Mouse (Mus musculus): ENCODE data around the gene Olfr1499. TPM values are rescaled to one million over a fixed set of nuclear protein-coding genes. Genes with fewer than 3 reads are reported as not detected.

Olfr1499 gene
- polyA plus RNA-seq (2021; fragmentation: Nextera tagmentation) = not detected in 2 replicates
- long read RNA-seq, experiment 1 = 0 reads
- long read RNA-seq, experiment 2 = 0 reads

DNA sequence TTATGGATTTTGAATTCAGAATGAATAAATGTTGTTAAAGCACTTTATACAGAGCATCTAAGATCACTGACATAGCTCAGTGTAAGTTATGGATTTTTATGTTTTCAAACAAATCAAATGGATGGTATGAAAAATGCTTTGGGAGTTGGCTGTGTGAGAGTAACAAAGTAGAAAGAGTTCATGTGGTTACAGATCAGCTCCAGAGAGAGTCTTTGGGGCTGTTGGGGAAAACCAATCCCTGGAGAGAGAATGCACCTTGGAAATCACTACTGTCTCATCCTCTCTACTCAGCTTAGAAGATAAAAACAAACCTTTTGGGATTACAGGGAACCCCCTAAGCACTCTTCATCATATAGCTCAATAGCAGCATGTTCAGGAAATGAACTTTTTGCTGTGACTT is at the start of gene Olfr1499:
TSS of gene Olfr1499 (minus strand) at position 101 of the 400 bp plus-strand sequence.

DNA sequence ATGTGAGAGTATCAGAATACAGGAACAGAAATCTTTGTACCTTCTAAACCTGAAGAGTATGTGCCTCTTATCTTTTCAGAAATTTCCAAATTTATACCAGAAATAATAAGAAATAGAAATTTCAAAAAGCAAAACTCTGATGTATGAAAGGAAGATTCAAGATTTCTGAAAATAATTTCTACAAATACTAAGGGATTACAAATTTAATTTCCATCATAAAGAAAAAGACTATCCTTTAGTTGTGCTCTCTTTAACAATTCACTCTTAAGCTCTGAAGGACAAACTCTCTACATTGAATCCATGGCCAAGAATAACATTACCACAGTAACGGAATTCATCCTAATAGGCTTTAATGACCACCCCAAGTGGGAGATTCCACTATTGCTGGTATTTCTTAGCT is 42.2 kb upstream of the Olfr1499 start, which contains the start of gene Olfr1502:
TSS of gene Olfr1502 (plus strand) at position 301 of the 400 bp plus-strand sequence.

DNA sequence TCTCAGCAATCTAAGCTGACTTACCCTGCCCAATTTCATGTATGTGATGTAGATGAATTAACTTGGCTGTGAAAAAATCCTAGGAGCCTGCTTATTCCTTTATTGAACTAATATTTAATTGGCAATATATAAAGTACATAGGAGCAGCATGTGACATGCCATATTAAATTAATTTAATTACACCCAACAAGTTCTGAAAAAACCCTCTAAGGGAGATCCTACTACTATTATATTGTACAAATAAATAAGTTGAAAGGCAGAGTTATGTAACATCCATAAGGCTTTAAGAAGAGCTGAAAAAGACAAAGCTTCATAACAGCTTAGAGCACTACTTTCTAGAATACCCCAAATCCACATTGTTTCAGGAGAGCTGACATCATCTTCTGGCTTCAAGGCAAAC is 31.3 kb upstream of the Olfr1499 start, which contains the start of gene Olfr1501:
TSS of gene Olfr1501 (minus strand) at position 101 of the 400 bp plus-strand sequence.

DNA sequence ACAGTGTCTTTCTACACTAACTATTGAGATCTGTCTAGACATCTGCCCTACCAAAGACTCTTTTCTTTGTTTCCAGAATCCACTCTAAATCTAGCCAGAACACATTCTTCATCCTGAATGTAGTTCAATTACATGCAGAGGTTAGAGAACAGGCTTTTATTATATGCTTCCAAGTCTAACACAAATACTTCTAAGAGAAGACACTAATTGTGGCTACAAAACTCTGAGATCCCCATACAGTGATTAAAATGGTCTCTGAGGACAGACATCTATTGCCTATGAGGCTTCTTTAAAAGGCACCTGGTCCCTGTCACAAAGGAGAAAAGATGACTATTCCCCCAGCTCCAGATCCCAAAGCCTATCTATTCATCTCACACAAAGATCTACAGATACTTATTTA is 11.1 kb upstream of the Olfr1499 start, which contains the start of gene Olfr1500:
TSS of gene Olfr1500 (minus strand) at position 101 of the 400 bp plus-strand sequence.

DNA sequence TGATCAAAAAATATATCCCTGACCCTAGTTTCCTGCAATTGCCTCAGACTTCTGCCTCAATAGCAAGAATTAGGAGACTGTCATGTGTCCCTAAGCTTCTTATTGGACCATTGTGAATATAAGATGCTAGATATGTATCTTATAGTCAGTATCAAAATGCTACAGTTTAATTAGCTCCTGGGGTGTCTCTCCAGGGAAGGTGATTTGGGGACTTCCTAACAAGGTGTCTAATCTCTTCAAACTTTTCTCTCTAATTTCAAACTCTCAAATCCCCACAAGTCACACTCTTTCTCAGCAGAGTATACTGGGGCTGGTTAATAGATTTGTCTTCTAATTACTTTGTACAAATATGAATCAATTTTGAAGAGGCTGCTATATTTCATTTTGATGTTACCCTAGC is 21.1 kb downstream of the Olfr1499 start, which contains the start of gene Olfr1497:
TSS of gene Olfr1497 (minus strand) at position 101 of the 400 bp plus-strand sequence.

DNA sequence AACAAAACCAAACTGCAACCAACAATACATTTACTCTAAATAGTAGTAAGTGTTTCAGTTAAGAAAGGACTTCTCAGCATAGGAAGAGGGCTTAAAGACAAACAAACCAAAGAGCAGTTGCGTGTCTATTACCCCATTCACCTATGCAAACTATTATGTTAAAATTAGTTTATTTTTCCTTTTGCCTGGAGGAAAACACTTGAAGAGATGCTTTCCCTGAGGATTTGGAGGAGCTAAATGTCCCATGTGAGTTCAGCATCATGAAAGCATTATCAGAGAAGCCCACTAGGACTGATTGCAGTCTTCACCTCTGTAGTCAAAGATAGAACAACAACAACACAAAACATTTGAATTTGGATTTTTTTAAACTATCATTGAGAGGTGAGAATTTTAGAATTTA is 41.7 kb downstream of the Olfr1499 start, which contains the start of gene Olfr1496:
TSS of gene Olfr1496 (plus strand) at position 301 of the 400 bp plus-strand sequence.

DNA sequence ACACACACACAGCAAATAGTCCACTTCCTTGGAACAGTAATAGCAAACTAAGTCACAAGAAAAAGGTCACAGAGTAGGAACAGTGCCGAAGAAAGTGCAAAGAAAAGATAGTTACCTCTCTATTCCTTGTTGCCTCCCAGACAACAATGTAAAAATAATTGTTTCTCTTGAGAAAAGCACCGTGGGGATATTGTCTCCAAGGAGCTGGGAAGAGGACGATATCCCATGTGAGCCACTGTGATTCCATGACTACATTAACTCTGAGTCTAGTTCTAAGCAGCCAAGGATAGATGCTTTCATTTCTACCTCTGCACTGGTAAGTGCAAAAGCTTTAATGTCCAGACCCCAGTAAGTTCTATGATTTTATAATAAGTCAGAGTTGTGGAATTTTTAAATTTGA is 54.9 kb downstream of the Olfr1499 start, which contains the start of gene Olfr1495:
TSS of gene Olfr1495 (plus strand) at position 301 of the 400 bp plus-strand sequence.

Other genes starting within 250 kb of the Olfr1499 start
- not detected in 2 replicates for gene Olfr1484, start 235.9 kb downstream of the Olfr1499 start, polyA plus RNA-seq (2021; fragmentation: Nextera tagmentation)
- not detected in 2 replicates for gene Olfr1487, start 202.1 kb downstream of the Olfr1499 start, polyA plus RNA-seq (2021; fragmentation: Nextera tagmentation)
- gene Olfr1489, start 187.8 kb downstream of the Olfr1499 start, polyA plus RNA-seq (2021; fragmentation: Nextera tagmentation) = 0.04 TPM in 1 of 2 replicates, not detected in the other
- not detected in 2 replicates for gene Olfr1490, start 168.4 kb downstream of the Olfr1499 start, polyA plus RNA-seq (2021; fragmentation: Nextera tagmentation)
- not detected in 2 replicates for gene Olfr1491, start 122.2 kb downstream of the Olfr1499 start, polyA plus RNA-seq (2021; fragmentation: Nextera tagmentation)
- not detected in 2 replicates for gene Olfr1493-ps1, start 96.2 kb downstream of the Olfr1499 start, polyA plus RNA-seq (2021; fragmentation: Nextera tagmentation)
- gene Olfr1494, start 79.7 kb downstream of the Olfr1499 start, polyA plus RNA-seq (2021; fragmentation: Nextera tagmentation) = not detected in 2 replicates
- not detected in 2 replicates for gene Olfr1495, start 54.8 kb downstream of the Olfr1499 start, polyA plus RNA-seq (2021; fragmentation: Nextera tagmentation)
- not detected in 2 replicates for gene Olfr1496, start 41.6 kb downstream of the Olfr1499 start, polyA plus RNA-seq (2021; fragmentation: Nextera tagmentation)
- gene Olfr1497, start 21.2 kb downstream of the Olfr1499 start, polyA plus RNA-seq (2021; fragmentation: Nextera tagmentation) = not detected in 2 replicates
- gene Olfr1500, start 11.0 kb upstream of the Olfr1499 start, polyA plus RNA-seq (2021; fragmentation: Nextera tagmentation) = not detected in 2 replicates
- gene Olfr1501, start 31.2 kb upstream of the Olfr1499 start, polyA plus RNA-seq (2021; fragmentation: Nextera tagmentation) = not detected in 2 replicates
- not detected in 2 replicates for gene Olfr1502, start 42.3 kb upstream of the Olfr1499 start, polyA plus RNA-seq (2021; fragmentation: Nextera tagmentation)
- not detected in 2 replicates for gene Olfr1504, start 78.5 kb upstream of the Olfr1499 start, polyA plus RNA-seq (2021; fragmentation: Nextera tagmentation)
- gene Olfr1505, start 94.1 kb upstream of the Olfr1499 start, polyA plus RNA-seq (2021; fragmentation: Nextera tagmentation) = not detected in 2 replicates

Measured in left cerebral cortex, adult 6 months (tissue).